Mouse (Mus musculus): ENCODE measurements around the gene Ampd3. TPM values are rescaled to one million over a fixed set of nuclear protein-coding genes. Genes with fewer than 3 reads are reported as not detected.

Gene Ampd3
- polyA plus RNA-seq, 1 experiment from 2014 or later = 1.4 TPM

GRCm38 (mm10) chr7:110816037-110816436, 48.0 kb downstream of the Ampd3 start:
- 0 out of 2 replicates have a peak, but pooled peaks have one; percentile 26 for ATAC-seq (ENCODE audit: insufficient number of reproducible peaks, insufficient read depth, low FRiP score, low TSS enrichment, low read depth)
- Histone ChIP-seq H3K27ac (no peak overlapping the region), H3K4me1 (replicated peaks) (peaks cover 1% of the 10 kb centered on the region), H3K36me3 (0 out of 2 replicates have a peak, but pooled peaks cover 9% of the 10 kb centered on the region), H3K9me3 (no peaks in the 10 kb centered on the region), H3K27me3 (no peaks in the 10 kb centered on the region), H3K4me3 (replicated peaks) (no peak overlapping the region), H3K9ac (replicated peaks) (no peak overlapping the region), H3K4me2 (no peak overlapping the region)
- WGBS = 48% methylated on average over 5 of the region's 5 CpGs

- Histone ChIP-seq H3K27me3 (no peaks in the 10 kb centered on the region), H3K4me2 (no peak overlapping the region), H3K4me1 (replicated peaks) (peaks cover 8% of the 10 kb centered on the region), H3K27ac (no peak overlapping the region), H3K36me3 (peaks cover 5% of the 10 kb centered on the region; the same call in 1 of the 2 replicates), H3K9ac (replicated peaks) (no peak overlapping the region), H3K9me3 (no peaks in the 10 kb centered on the region), H3K4me3 (replicated peaks) (no peak overlapping the region)
- 82% methylated on average over 6 of the region's 6 CpGs for WGBS
- ATAC-seq (ENCODE audit: insufficient number of reproducible peaks, insufficient read depth, low FRiP score, low TSS enrichment, low read depth) = no peak
Observed at GRCm38 (mm10) chr7:110818206-110818605, 50.2 kb downstream of the Ampd3 start.

- Histone ChIP-seq H3K27ac (no peak overlapping the region), H3K4me2 (no peak overlapping the region), H3K36me3 (peaks cover 12% of the 10 kb centered on the region), H3K27me3 (no peaks in the 10 kb centered on the region), H3K4me3 (replicated peaks) (no peak overlapping the region), H3K9ac (replicated peaks) (no peak overlapping the region), H3K9me3 (no peaks in the 10 kb centered on the region), H3K4me1 (replicated peaks) (peaks cover 8% of the 10 kb centered on the region)
- no peak for ATAC-seq (ENCODE audit: insufficient number of reproducible peaks, insufficient read depth, low FRiP score, low TSS enrichment, low read depth)
- 90% methylated on average over 11 of the region's 11 CpGs for WGBS
Observed at GRCm38 (mm10) chr7:110818787-110819350, 50.9 kb downstream of the Ampd3 start.

- H3K4me1 ChIP-seq (replicated peaks) = peaks cover 8% of the 10 kb centered on the region
- H3K9ac ChIP-seq (replicated peaks) = no peak overlapping the region
- no peaks in the 10 kb centered on the region for H3K27me3 ChIP-seq
- 71% methylated on average over 5 of the region's 5 CpGs for WGBS
- no peaks in the 10 kb centered on the region for H3K9me3 ChIP-seq
- ATAC-seq (ENCODE audit: insufficient number of reproducible peaks, insufficient read depth, low FRiP score, low TSS enrichment, low read depth) = no peak
- H3K27ac ChIP-seq = peak overlapping the region; percentile 23; the same call in 1 of the 2 replicates
- H3K36me3 ChIP-seq = peaks cover 26% of the 10 kb centered on the region
- H3K4me2 ChIP-seq = no peak overlapping the region
- no peak overlapping the region for H3K4me3 ChIP-seq (replicated peaks)
Observed at GRCm38 (mm10) chr7:110821068-110821467, 53.1 kb downstream of the Ampd3 start.

- Histone ChIP-seq H3K36me3 (peaks cover 28% of the 10 kb centered on the region), H3K9ac (replicated peaks) (no peak overlapping the region), H3K27me3 (no peaks in the 10 kb centered on the region), H3K4me3 (replicated peaks) (no peak overlapping the region), H3K4me2 (no peak overlapping the region), H3K4me1 (replicated peaks) (peaks cover 8% of the 10 kb centered on the region), H3K27ac (no peak overlapping the region), H3K9me3 (no peaks in the 10 kb centered on the region)
- ATAC-seq (ENCODE audit: insufficient number of reproducible peaks, insufficient read depth, low FRiP score, low TSS enrichment, low read depth) = peak; percentile 59; the same call in 1 of the 2 replicates
- WGBS = 67% methylated on average over 3 of the region's 3 CpGs
Observed at GRCm38 (mm10) chr7:110821653-110822052, 53.6 kb downstream of the Ampd3 start.

- Histone ChIP-seq H3K4me3 (replicated peaks) (no peak overlapping the region), H3K9me3 (no peaks in the 10 kb centered on the region), H3K4me2 (no peak overlapping the region), H3K27me3 (no peaks in the 10 kb centered on the region), H3K27ac (0 out of 2 replicates have a peak overlapping the region, but pooled peaks have one; percentile 0), H3K36me3 (peaks cover 32% of the 10 kb centered on the region), H3K4me1 (replicated peaks) (peaks cover 8% of the 10 kb centered on the region), H3K9ac (replicated peaks) (no peak overlapping the region)
- WGBS = 38% methylated on average over 4 of the region's 4 CpGs
- ATAC-seq (ENCODE audit: insufficient number of reproducible peaks, insufficient read depth, low FRiP score, low TSS enrichment, low read depth) = no peak
Observed at GRCm38 (mm10) chr7:110822055-110822454, 54.0 kb downstream of the Ampd3 start.

GRCm38 (mm10) chr7:110823076-110823475, 55.1 kb downstream of the Ampd3 start:
- H3K4me3 ChIP-seq (replicated peaks) = no peak overlapping the region
- H3K27me3 ChIP-seq = no peaks in the 10 kb centered on the region
- ATAC-seq (ENCODE audit: insufficient number of reproducible peaks, insufficient read depth, low FRiP score, low TSS enrichment, low read depth) = no peak
- no peaks in the 10 kb centered on the region for H3K9me3 ChIP-seq
- H3K9ac ChIP-seq (replicated peaks) = no peak overlapping the region
- peaks cover 32% of the 10 kb centered on the region for H3K36me3 ChIP-seq
- no peak overlapping the region for H3K4me2 ChIP-seq
- H3K4me1 ChIP-seq (replicated peaks) = peaks cover 8% of the 10 kb centered on the region
- WGBS = 74% methylated on average over 8 of the region's 8 CpGs
- H3K27ac ChIP-seq = no peak overlapping the region

- no peaks in the 10 kb centered on the region for H3K27me3 ChIP-seq
- 87% methylated on average over 4 of the region's 4 CpGs for WGBS
- no peak overlapping the region for H3K9ac ChIP-seq (replicated peaks)
- peaks cover 32% of the 10 kb centered on the region for H3K36me3 ChIP-seq
- no peaks in the 10 kb centered on the region for H3K9me3 ChIP-seq
- H3K4me1 ChIP-seq (replicated peaks) = peaks cover 8% of the 10 kb centered on the region
- no peak overlapping the region for H3K4me3 ChIP-seq (replicated peaks)
- no peak for ATAC-seq (ENCODE audit: insufficient number of reproducible peaks, insufficient read depth, low FRiP score, low TSS enrichment, low read depth)
- H3K27ac ChIP-seq = no peak overlapping the region
- no peak overlapping the region for H3K4me2 ChIP-seq
Observed at GRCm38 (mm10) chr7:110823593-110823992, 55.6 kb downstream of the Ampd3 start.

- 85% methylated on average over 8 of the region's 8 CpGs for WGBS
- H3K36me3 ChIP-seq = peaks cover 32% of the 10 kb centered on the region
- no peak overlapping the region for H3K27ac ChIP-seq
Observed at GRCm38 (mm10) chr7:110823995-110824953, 56.3 kb downstream of the Ampd3 start.

GRCm38 (mm10) chr7:110833024-110833423, 65.0 kb downstream of the Ampd3 start:
- H3K36me3 ChIP-seq = peaks cover 15% of the 10 kb centered on the region
- no peak overlapping the region for H3K27ac ChIP-seq
- H3K9me3 ChIP-seq = no peaks in the 10 kb centered on the region
- no peaks in the 10 kb centered on the region for H3K27me3 ChIP-seq
- no peak for ATAC-seq (ENCODE audit: insufficient number of reproducible peaks, insufficient read depth, low FRiP score, low TSS enrichment, low read depth)
- no peak overlapping the region for H3K4me3 ChIP-seq (replicated peaks)
- no peak overlapping the region for H3K4me2 ChIP-seq
- no peak overlapping the region for H3K9ac ChIP-seq (replicated peaks)
- H3K4me1 ChIP-seq (replicated peaks) = no peaks in the 10 kb centered on the region
- 85% methylated on average over 1 of the region's 1 CpGs for WGBS

More at GRCm38 (mm10) chr7:110823995-110824953, 56.3 kb downstream of the Ampd3 start:
- Histone ChIP-seq H3K4me2 (no peak overlapping the region), H3K27me3 (no peaks in the 10 kb centered on the region), H3K4me1 (replicated peaks) (peaks cover 8% of the 10 kb centered on the region), H3K9ac (replicated peaks) (no peak overlapping the region), H3K9me3 (no peaks in the 10 kb centered on the region), H3K4me3 (replicated peaks) (no peak overlapping the region)
- no peak for ATAC-seq (ENCODE audit: insufficient number of reproducible peaks, insufficient read depth, low FRiP score, low TSS enrichment, low read depth)

GRCm38 (mm10) chr7:110834018-110834417, 66.0 kb downstream of the Ampd3 start:
- no peaks in the 10 kb centered on the region for H3K27me3 ChIP-seq
- ATAC-seq (ENCODE audit: insufficient number of reproducible peaks, insufficient read depth, low FRiP score, low TSS enrichment, low read depth) = no peak
- H3K4me2 ChIP-seq = no peak overlapping the region
- no peak overlapping the region for H3K9ac ChIP-seq (replicated peaks)
- peaks cover 15% of the 10 kb centered on the region for H3K36me3 ChIP-seq
- H3K9me3 ChIP-seq = no peaks in the 10 kb centered on the region
- H3K27ac ChIP-seq = no peak overlapping the region
- WGBS = 92% methylated on average over 1 of the region's 1 CpGs
- no peak overlapping the region for H3K4me3 ChIP-seq (replicated peaks)
- no peaks in the 10 kb centered on the region for H3K4me1 ChIP-seq (replicated peaks)
